Mouse (Mus musculus) retina, embryonic 14.5 days (tissue): ENCODE results near the gene Miox.
A peak's percentile ranks its signal among the peaks of the same experiment; 100 is the strongest.

Experiments used
- DNase-seq: peaks from one replicate; pipeline ENCODE4 v3.0.0-alpha.2; 2015; ENCODE audit warnings: low spot score

Miox gene

DNA sequence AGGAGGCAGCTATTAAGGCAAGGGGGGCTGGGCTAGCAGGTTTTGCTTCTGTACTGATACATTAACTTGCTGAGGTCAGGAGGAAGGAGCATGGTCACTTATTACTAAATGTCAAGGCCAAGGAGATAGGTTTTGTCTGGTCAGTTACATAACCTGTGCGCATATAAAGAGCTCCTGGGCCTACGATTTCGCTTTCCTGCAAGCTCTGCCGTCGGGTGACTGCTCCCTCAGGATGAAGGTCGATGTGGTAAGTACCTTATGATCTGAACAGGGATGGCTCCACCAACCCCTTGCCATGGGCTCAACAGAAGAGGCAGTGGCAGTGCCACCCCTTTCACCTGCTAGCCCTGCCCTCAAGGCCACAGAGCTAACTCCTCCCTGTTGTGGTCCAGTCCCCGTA lies at the start of gene Miox:
Gene Miox (plus strand): TSS at position 128 of the 400 bp plus-strand sequence.
- no peak for DNase-seq

DNA sequence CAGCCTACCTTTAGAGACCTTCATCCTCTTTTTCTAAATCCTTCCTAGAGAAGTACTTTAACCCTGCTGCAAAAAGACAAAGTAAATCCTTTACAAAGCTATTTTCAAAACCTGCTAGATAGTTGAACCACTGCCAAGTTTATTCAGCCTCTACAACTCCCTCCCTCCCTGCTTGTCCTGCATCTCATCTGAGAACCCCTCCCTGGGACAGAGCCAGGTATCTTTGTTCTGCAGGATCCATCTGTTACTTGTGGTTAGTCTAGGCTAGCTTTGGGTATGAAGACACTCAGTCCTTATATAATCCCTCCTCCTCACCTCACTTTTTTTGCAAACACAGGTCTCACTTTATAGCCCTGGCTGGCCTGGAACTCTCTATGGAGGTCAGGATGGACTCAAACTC lies 49.2 kb upstream of the Miox start:
- DNase-seq: no peak

- no peak for DNase-seq
These were observed 48.7 kb upstream of the Miox start for GRCm38 (mm10) chr15:89285478-89285877.

- DNase-seq: no peak
These were observed 48.1 kb upstream of the Miox start for GRCm38 (mm10) chr15:89286114-89286513.

DNA sequence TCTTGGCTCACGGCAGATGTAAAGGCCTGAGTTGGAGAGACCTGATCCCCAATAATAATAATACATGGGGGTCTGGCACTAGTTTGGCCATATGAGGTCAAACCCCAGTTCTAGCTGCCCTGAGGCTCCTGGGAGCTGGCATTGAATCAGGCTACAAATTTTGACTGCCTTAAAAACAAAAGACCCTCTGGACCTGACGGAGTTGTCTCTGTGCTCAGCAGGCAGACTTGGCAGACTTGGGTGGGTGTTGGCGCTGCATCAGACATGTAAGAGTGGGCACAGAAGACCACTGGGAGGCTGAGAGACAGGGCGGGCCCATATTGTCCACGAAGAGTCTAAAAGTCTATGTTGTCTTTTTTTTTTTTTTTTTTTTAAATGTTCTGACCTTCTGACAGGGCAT lies 47.6 kb upstream of the Miox start:
- DNase-seq: no peak

- DNase-seq: no peak
These were observed 45.9 kb upstream of the Miox start for GRCm38 (mm10) chr15:89288227-89288767.

DNA sequence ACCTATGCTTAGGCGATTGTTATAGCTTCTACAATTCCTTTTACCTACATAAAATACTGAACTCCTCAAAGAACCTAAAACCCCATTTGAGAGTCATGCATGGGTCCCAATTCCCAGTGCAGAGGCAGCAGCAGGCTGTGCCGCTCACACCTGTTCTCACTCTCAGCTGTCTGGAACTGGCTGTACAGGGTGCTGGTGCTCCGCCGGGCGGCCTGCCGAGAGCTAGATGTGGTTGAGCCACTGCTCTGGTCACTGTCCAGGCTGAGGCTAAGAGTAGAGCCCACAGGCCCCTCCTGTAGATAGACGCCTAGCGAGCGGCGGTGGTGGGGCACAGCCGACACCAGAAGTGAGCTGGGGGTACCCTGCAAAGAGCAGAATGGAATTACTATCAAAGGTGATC lies 44.7 kb upstream of the Miox start:
- no peak for DNase-seq

DNA sequence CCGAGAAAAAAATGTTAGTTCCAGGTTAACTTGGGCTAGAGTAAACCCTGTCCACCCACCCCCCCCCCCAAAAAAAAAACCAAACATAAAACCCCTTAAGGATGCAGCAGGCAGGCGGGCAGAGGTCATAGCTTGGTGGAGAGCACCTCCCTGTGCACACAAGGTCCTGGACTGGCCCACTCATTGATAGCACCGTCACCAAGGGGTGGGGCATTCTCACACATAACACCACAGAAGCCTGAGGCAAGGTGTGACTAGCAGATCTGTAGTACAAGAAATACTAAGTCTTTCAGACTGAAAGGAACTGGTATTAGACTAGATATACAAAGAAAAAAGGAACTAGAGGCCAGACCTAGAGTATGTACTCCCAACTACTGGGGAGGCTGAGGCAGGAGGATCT lies 42.7 kb upstream of the Miox start:
- DNase-seq: no peak

- DNase-seq: no peak
These were observed 41.4 kb upstream of the Miox start for GRCm38 (mm10) chr15:89292795-89293194.

DNA sequence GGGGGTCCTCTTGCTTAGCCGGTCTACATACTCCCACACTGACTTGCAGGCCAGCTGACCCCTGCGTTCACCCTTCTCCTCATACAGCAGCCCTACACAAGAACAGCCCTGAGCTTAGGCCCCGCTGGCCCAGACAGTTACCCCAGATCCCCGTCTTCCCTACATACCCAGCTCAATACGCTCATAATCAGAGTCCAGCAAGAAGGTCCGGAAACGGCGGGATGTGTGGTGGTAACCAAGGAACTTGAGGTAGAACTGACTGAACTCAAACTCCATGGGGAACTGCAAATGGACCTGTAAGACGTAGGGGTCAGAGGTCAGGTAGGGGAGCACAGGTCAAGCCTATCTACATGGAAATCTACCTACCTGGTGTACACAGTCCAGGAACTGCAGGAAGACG lies 40.4 kb upstream of the Miox start:
- no peak for DNase-seq

- DNase-seq: no peak
These were observed 38.5 kb upstream of the Miox start for GRCm38 (mm10) chr15:89295580-89296165.

DNA sequence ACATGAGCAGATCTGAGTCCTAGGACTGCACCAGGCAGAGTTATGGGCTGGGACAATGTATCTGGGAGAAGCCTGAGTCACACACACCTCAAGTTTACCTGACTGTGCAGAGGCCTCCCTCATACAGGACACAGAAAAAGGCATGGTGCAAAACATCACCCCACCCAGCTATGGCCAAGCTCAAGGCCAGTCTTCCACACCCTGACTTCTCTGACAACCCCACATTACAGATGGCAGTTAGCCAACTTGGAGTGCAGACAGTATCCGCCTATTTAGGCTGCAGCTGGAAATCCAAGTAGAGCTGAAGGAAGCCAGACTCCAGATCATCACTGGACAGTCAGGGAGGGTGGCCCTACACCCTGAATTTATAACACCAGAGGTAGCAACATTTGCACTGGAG lies 37.7 kb upstream of the Miox start:
- no peak for DNase-seq

- no peak for DNase-seq
These were observed 36.5 kb upstream of the Miox start for GRCm38 (mm10) chr15:89297695-89298094.

GRCm38 (mm10) chr15:89300180-89300579 lies 34.0 kb upstream of the Miox start:
- DNase-seq: no peak

DNA sequence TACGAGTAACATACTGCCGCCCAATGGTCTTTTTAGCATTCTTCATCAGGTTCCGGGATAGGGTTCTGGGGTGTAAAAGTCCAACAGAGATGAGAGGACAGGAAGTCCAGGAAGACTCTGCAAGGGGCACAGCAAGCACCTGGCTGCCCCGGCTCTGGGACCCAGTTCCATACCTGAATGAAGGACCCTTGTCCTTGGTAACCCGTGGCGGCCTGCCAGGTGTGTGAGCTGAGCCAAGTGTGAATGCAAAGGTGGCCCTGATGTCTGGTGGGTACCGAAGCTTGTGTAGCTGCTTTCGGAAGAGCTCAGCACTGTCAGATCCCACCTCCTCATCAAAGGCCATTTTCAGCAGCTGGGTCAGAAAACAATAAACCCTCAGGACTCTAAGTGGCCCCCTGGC lies 33.6 kb upstream of the Miox start:
- no peak for DNase-seq

DNA sequence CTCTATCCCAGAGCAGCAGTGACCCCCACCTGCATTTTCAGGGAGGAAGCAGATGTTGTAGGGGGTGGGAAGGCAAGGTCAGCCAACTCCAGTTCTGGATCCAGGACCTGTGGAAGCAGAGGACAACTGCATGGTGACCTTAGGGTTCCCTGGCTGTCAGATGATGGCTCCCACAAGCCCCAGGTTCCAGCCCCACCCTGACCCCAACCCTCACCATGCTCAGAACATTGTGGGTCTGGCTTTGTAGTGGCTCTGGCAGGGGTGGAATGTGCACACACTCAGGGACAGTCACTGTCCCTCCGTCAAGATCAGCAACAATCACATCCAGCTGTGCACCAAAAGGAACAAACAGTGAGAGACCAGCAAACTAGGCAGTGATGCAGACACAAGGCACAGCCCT lies 28.2 kb upstream of the Miox start:
- no peak for DNase-seq

GRCm38 (mm10) chr15:89307461-89307860 lies 26.7 kb upstream of the Miox start:
- no peak for DNase-seq

DNA sequence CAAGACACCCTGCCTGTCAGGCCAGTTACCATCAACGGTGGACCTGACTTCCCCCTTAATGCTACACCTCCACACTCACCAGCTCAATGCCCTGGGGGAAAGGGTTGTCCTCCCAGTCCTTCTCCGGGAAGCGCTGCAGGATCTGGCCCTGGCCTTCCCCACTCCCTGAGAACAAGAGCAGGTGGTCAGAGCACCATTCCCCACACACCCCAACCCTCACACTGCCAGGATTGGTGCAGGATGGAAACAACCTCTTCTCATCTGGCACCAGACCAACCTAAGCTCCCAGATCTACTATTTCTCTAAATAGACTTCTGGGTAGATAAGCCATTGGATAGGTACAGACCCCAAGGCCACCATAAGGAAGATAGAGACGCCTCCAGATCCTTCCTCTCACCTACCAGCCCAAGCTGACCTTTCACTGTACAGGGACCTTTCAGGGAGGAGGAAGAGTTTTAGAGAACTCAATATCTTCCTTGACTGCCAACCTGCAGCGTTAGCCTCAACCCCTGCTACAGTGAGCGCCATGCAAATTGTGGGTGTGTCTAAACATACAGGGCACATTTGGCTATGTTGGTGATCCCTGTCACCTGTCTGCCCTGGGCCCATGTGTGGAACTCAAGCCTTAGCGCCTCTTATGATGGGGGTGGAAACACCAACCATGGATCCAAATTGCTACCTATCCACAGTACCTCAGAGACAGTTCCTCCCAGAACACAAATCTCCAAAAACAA lies 25.6 kb upstream of the Miox start:
- no peak for DNase-seq

DNA sequence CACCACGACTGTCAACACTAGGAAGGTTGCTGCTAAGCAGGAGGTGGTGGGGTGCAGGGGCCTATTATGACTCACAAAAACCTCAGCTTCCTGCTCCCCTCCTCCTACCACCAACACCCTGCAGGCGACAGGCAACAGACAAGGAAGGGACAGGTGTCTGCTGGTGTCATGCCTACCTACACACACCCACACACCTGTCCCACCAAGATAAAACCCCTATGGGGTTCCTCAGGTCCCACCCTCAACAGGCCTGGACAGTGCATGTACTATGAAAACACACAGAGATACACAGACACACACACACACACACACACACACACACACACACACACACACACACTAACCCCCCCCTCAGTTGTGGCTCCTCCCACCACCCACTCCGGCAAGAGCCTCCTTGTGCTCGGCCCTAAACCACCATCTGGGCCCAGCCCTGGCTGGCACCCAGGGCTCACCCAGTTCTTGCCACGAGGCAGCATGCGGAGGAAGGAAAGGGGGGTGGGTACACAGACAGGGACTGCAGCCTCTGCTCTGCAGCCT lies 24.2 kb upstream of the Miox start:
- no peak for DNase-seq

GRCm38 (mm10) chr15:89313359-89313758 lies 20.8 kb upstream of the Miox start:
- DNase-seq: no peak

DNA sequence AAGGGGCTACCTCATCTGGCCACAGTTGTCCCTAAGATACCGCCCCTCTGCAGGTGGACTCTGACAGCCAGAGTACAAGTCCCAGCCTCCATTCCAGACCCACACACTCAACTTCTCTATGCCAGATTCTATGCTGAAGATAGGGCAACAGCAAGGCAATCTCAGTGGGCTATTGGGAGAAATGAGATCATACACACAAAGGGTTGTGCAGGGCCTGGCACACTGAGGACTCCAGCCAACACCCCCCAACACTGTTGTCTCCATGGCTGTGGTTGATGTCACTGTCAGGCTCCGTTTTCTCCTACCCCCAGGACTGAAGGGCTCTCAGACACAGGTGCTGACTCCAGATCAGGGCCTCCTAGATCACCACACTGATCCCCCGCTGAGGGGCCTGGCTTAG lies 20.1 kb upstream of the Miox start:
- DNase-seq: no peak

DNA sequence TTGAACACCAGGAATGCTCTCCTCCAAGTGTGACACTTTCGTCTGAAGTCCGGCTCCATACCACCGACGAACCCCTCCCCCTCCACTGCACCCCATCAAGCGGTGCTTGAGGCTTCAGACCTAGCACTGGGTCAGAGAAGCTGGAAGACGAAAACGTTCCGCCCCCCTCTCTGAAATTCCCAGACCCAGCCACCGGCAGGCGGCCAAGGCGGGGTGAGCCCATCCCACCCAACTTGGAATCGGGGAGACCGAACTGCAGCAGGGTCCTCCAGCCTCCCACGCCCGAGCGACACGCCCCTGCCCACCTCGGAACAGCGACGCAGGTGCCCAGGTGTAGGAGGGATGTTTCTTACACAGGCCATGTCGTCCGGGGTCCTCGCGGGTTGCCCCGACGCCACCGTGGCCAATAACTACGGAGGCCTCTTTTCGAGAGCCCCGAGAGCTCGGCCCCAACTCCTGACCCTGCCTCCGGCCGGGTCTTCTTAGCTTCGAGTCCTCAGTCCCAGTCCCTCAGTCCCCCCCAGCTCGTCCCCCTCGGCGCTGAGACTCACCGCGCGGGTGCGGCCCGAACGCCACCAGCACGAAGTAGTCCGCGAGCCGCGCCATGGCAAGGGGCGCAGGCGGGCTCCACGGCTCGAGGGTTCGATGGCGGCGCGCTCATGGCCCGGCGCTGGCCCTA lies 19.5 kb upstream of the Miox start:
- peak; percentile 35 for DNase-seq

DNA sequence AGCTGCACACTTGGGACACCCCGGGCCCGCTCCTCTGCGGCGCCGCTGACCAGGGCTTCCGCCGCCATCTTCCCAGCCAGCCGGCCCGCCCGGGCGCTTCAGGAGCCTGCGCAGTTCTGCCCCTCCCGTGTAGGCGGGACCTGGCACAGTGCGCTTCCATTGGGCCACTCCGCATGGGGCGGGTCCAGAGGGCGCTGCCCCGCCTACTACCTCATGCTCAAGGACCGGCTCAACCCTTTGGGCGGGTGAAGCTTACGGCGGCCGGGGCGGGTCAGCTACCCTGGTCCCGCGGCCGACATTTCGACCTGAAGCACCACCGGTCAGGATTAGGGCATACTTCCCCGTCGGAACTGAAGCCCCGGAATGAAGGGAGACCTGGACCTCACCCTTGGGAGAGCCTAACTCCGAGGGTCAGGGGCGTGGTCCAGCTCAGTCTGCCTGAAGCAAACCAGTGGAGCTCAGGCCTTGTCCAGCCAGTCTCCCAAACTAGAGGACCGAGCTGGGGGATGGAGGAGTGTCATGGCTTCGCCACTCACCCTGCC lies 18.9 kb upstream of the Miox start, which contains the start of gene Sbf1:
Gene Sbf1 (minus strand): TSS at position 122 of the 542 bp plus-strand sequence.
- DNase-seq: peak; percentile 98
